Mouse (Mus musculus) hindbrain, embryonic 16.5 days (tissue): ENCODE measurements around the gene Zmat3. TPM values are rescaled to one million over a fixed set of nuclear protein-coding genes. Genes with fewer than 3 reads are reported as not detected.

Experiments
- ATAC-seq: fragments of 200-750 bp; cut with Nextera tagmentation; 2 replicates; pipeline ENCODE4 v1.8.0; 2017; ENCODE audit warnings: moderate TSS enrichment, moderate library complexity
- H3K27ac ChIP-seq: fragments of 300-500 bp; sonication (generic); 2 replicates; pipeline ENCODE4 v1.5.1; 2014; ENCODE audit warnings: low read depth, mild to moderate bottlenecking, control low read depth, low read length, moderate library complexity
- H3K27me3 ChIP-seq: fragments of 300-500 bp; sonication (generic); replicated peaks from 2 replicates; pipeline ENCODE4 v1.6.1; 2014; ENCODE audit warnings: low read length; ENCODE audit not compliant: control insufficient read depth, insufficient read depth
- H3K36me3 ChIP-seq: fragments of 300-500 bp; sonication (generic); 2 replicates; pipeline ENCODE4 v1.6.1; 2014; ENCODE audit warnings: mild to moderate bottlenecking, low read length, moderate library complexity, mixed read lengths; ENCODE audit not compliant: control insufficient read depth, insufficient read depth
- H3K4me1 ChIP-seq: fragments of 300-500 bp; sonication (generic); 2 replicates; pipeline ENCODE4 v1.6.1; 2014; ENCODE audit warnings: low read depth, low read length; ENCODE audit not compliant: control insufficient read depth, insufficient read depth
- H3K4me2 ChIP-seq: fragments of 300-500 bp; sonication (generic); 2 replicates; pipeline ENCODE4 v1.6.1; 2014; ENCODE audit warnings: mild to moderate bottlenecking, low read length, control low read depth, moderate library complexity
- H3K4me3 ChIP-seq: fragments of 300-500 bp; sonication (generic); 2 replicates; pipeline ENCODE4 v1.5.1; 2014; ENCODE audit warnings: mild to moderate bottlenecking, low read length, control low read depth, moderate library complexity
- H3K9ac ChIP-seq: fragments of 300-500 bp; sonication (generic); 2 replicates; pipeline ENCODE4 v1.6.1; 2014; ENCODE audit warnings: low read depth, mild to moderate bottlenecking, control low read depth, low read length, moderate library complexity
- H3K9me3 ChIP-seq: fragments of 300-500 bp; sonication (generic); 2 replicates; pipeline ENCODE4 v1.6.1; 2014; ENCODE audit warnings: mild to moderate bottlenecking, low read length, moderate library complexity; ENCODE audit not compliant: control insufficient read depth
- WGBS: fragments of 180-500 bp; shearing (Covaris S2); extraction: QIAGEN DNeasy Blood & Tissue Kit; methylation state at CpG from one replicate; pipeline ENCODE4 v1.1.7; 2014; 5-methylcytosine and 5-hydroxymethylcytosine counted together
- polyA plus RNA-seq: library from polyadenylated mRNA; unstranded; fragments of >200 nt; fragmentation: Nextera tagmentation; extraction: Ambion mirVana; gene quantifications from 2 replicates; pipeline ENCODE4 v1.2.1, GENCODE M21; 2015

Gene Zmat3
- polyA plus RNA-seq, 1 experiment from 2014 or later = 7.5 TPM

- no peak overlapping the region for H3K4me2 ChIP-seq
- H3K36me3 ChIP-seq = no peaks in the 10 kb centered on the region
- no peaks in the 10 kb centered on the region for H3K27me3 ChIP-seq
- no peaks in the 10 kb centered on the region for H3K9me3 ChIP-seq
- ATAC-seq = no peak
- H3K4me3 ChIP-seq = no peak overlapping the region
- no peak overlapping the region for H3K27ac ChIP-seq
- no peak overlapping the region for H3K9ac ChIP-seq
- 41% methylated on average over 2 of the region's 2 CpGs for WGBS
- H3K4me1 ChIP-seq = no peaks in the 10 kb centered on the region
Measured at GRCm38 (mm10) chr3:32379891-32380290, 14.1 kb upstream of the Zmat3 start.

- H3K9ac ChIP-seq = no peak overlapping the region
- WGBS = 91% methylated on average over 6 of the region's 6 CpGs
- no peaks in the 10 kb centered on the region for H3K4me1 ChIP-seq
- no peak overlapping the region for H3K4me2 ChIP-seq
- H3K4me3 ChIP-seq = no peak overlapping the region
- H3K9me3 ChIP-seq = no peaks in the 10 kb centered on the region
- ATAC-seq = no peak
- H3K27ac ChIP-seq = no peak overlapping the region
- H3K27me3 ChIP-seq = no peaks in the 10 kb centered on the region
- H3K36me3 ChIP-seq = no peaks in the 10 kb centered on the region
Measured at GRCm38 (mm10) chr3:32373236-32373635, 7.4 kb upstream of the Zmat3 start.

GRCm38 (mm10) chr3:32372470-32372869 lies 6.7 kb upstream of the Zmat3 start:
- Histone ChIP-seq H3K9me3 (no peaks in the 10 kb centered on the region), H3K36me3 (no peaks in the 10 kb centered on the region), H3K4me2 (no peak overlapping the region), H3K9ac (no peak overlapping the region), H3K4me3 (no peak overlapping the region), H3K27ac (no peak overlapping the region), H3K4me1 (no peaks in the 10 kb centered on the region), H3K27me3 (no peaks in the 10 kb centered on the region)
- ATAC-seq = no peak
- WGBS = 94% methylated on average over 8 of the region's 8 CpGs

GRCm38 (mm10) chr3:32371957-32372356 lies 6.1 kb upstream of the Zmat3 start:
- no peak overlapping the region for H3K4me3 ChIP-seq
- no peak overlapping the region for H3K4me2 ChIP-seq
- H3K36me3 ChIP-seq = no peaks in the 10 kb centered on the region
- H3K9ac ChIP-seq = no peak overlapping the region
- no peaks in the 10 kb centered on the region for H3K27me3 ChIP-seq
- no peak overlapping the region for H3K27ac ChIP-seq
- H3K9me3 ChIP-seq = no peaks in the 10 kb centered on the region
- no peaks in the 10 kb centered on the region for H3K4me1 ChIP-seq
- WGBS = 79% methylated on average over 7 of the region's 7 CpGs
- no peak for ATAC-seq

GRCm38 (mm10) chr3:32367516-32367915 lies 1.7 kb upstream of the Zmat3 start:
- Histone ChIP-seq H3K4me2 (no peak overlapping the region), H3K27me3 (no peaks in the 10 kb centered on the region), H3K9ac (no peak overlapping the region), H3K36me3 (no peaks in the 10 kb centered on the region), H3K4me1 (peaks cover 8% of the 10 kb centered on the region), H3K9me3 (no peaks in the 10 kb centered on the region), H3K4me3 (no peak overlapping the region), H3K27ac (no peak overlapping the region)
- 84% methylated on average over 1 of the region's 1 CpGs for WGBS
- ATAC-seq = no peak

- 39% methylated on average over 17 of the region's 17 CpGs for WGBS
- Histone ChIP-seq H3K9me3 (no peaks in the 10 kb centered on the region), H3K4me1 (peaks cover 9% of the 10 kb centered on the region), H3K27me3 (no peaks in the 10 kb centered on the region), H3K36me3 (no peaks in the 10 kb centered on the region), H3K4me3 (peak overlapping the region; percentile 85), H3K27ac (peak overlapping the region; percentile 93; the same call in 1 of the 2 replicates), H3K9ac (peak overlapping the region; percentile 92), H3K4me2 (peak overlapping the region; percentile 79)
- peak; percentile 56 for ATAC-seq
Measured at GRCm38 (mm10) chr3:32366246-32366734, 476 bp upstream of the Zmat3 start.

- ATAC-seq = peak; percentile 74
- under 1% methylated on average over 42 of the region's 54 CpGs for WGBS
- no peaks in the 10 kb centered on the region for H3K36me3 ChIP-seq
- H3K9me3 ChIP-seq = no peaks in the 10 kb centered on the region
- H3K4me1 ChIP-seq = peaks cover 15% of the 10 kb centered on the region
- peak overlapping the region; percentile 79 for H3K4me2 ChIP-seq
- peak overlapping the region; percentile 93 for H3K27ac ChIP-seq
- H3K27me3 ChIP-seq = no peaks in the 10 kb centered on the region
- H3K4me3 ChIP-seq = peak overlapping the region; percentile 85
- peak overlapping the region; percentile 92 for H3K9ac ChIP-seq
Measured at GRCm38 (mm10) chr3:32364841-32365545, 821 bp downstream of the Zmat3 start.

- peak overlapping the region; percentile 79 for H3K4me2 ChIP-seq
- no peaks in the 10 kb centered on the region for H3K36me3 ChIP-seq
- H3K27ac ChIP-seq = peak overlapping the region; percentile 46; the same call in 1 of the 2 replicates
- WGBS = 39% methylated on average over 4 of the region's 4 CpGs
- H3K9ac ChIP-seq = peak overlapping the region; percentile 62
- ATAC-seq = no peak
- no peaks in the 10 kb centered on the region for H3K9me3 ChIP-seq
- H3K27me3 ChIP-seq = no peaks in the 10 kb centered on the region
- peak overlapping the region; percentile 85 for H3K4me3 ChIP-seq
- H3K4me1 ChIP-seq = peaks cover 15% of the 10 kb centered on the region
Measured at GRCm38 (mm10) chr3:32364195-32364594, 1.6 kb downstream of the Zmat3 start.

- H3K9me3 ChIP-seq = no peaks in the 10 kb centered on the region
- H3K4me3 ChIP-seq = no peak overlapping the region
- ATAC-seq = no peak
- 31% methylated on average over 6 of the region's 6 CpGs for WGBS
- H3K27ac ChIP-seq = no peak overlapping the region
- H3K9ac ChIP-seq = no peak overlapping the region
- no peaks in the 10 kb centered on the region for H3K27me3 ChIP-seq
- H3K36me3 ChIP-seq = no peaks in the 10 kb centered on the region
- H3K4me1 ChIP-seq = peaks cover 15% of the 10 kb centered on the region
- H3K4me2 ChIP-seq = no peak overlapping the region
Measured at GRCm38 (mm10) chr3:32361221-32361620, 4.6 kb downstream of the Zmat3 start.
